Mouse (Mus musculus): ENCODE measurements around the gene Aldh1a2.

- TF ChIP-seq CTCF (conservative IDR thresholded peaks at IDR 0.05; ENCODE audit: low read length), result no peak
- TF ChIP-seq POU5F1 (IDR thresholded peaks at IDR 0.05; ENCODE audit: borderline replicate concordance, low read length), result no peak
- no peak for TF ChIP-seq NANOG (IDR thresholded peaks at IDR 0.05; ENCODE audit: borderline replicate concordance, low read length)
These were observed 106.3 kb downstream of the Aldh1a2 start for GRCm38 (mm10) chr9:71321871-71322270.

Data from E14TG2a.4 (cell line).